Mouse (Mus musculus) forebrain, embryonic 14.5 days (tissue): Measurements from ENCODE around the gene Tmem258. TPM values are rescaled to one million over a fixed set of nuclear protein-coding genes. Genes with fewer than 3 reads are reported as not detected.
"Not testable (repeated sequence)": the region's sequence is repeated elsewhere in the genome, so short reads cannot be mapped to it uniquely, and the experiment has no call there.

Experiments used
- ATAC-seq: fragments of 200-750 bp; cut with Nextera tagmentation; 2 replicates; pipeline ENCODE4 v1.8.0; 2017; ENCODE audit warnings: mild to moderate bottlenecking, moderate library complexity
- DNase-seq: peaks from one replicate; pipeline ENCODE4 v3.0.0-alpha.2; 2015; ENCODE audit warnings: low spot score
- H3K27ac ChIP-seq: fragments of 300-500 bp; sonication (generic); 2 replicates; pipeline ENCODE4 v1.5.1; 2014; ENCODE audit warnings: low read depth, mild to moderate bottlenecking, control low read depth, low read length, moderate library complexity
- H3K27me3 ChIP-seq: fragments of 300-500 bp; sonication (generic); replicated peaks from 2 replicates; pipeline ENCODE4 v1.6.1; 2014; ENCODE audit warnings: low read length, control low read depth, mixed read lengths; ENCODE audit not compliant: control insufficient read depth, insufficient read depth
- H3K36me3 ChIP-seq: fragments of 300-500 bp; sonication (generic); 2 replicates; pipeline ENCODE4 v1.6.1; 2014; ENCODE audit warnings: low read length, control low read depth; ENCODE audit not compliant: control insufficient read depth, insufficient read depth
- H3K4me1 ChIP-seq: fragments of 300-500 bp; sonication (generic); 2 replicates; pipeline ENCODE4 v1.6.1; 2014; ENCODE audit warnings: antibody characterized with exemption, low read length, control low read depth; ENCODE audit not compliant: control insufficient read depth, insufficient read depth
- H3K4me2 ChIP-seq: fragments of 300-500 bp; sonication (generic); 2 replicates; pipeline ENCODE4 v1.6.1; 2014; ENCODE audit warnings: mild to moderate bottlenecking, control low read depth, low read length
- H3K4me3 ChIP-seq: fragments of 300-500 bp; sonication (generic); 2 replicates; pipeline ENCODE4 v1.5.1; 2014; ENCODE audit warnings: low read depth, low read length, control low read depth
- H3K9ac ChIP-seq: fragments of 300-500 bp; sonication (generic); 2 replicates; pipeline ENCODE4 v1.6.1; 2014; ENCODE audit warnings: mild to moderate bottlenecking, low read length, control low read depth, moderate library complexity
- H3K9me3 ChIP-seq: fragments of 300-500 bp; sonication (generic); replicated peaks from 2 replicates; pipeline ENCODE4 v1.6.1; 2016; ENCODE audit warnings: low read length, control low read depth, mixed read lengths; ENCODE audit not compliant: control insufficient read depth
- WGBS: fragments of 180-500 bp; shearing (Covaris S2); extraction: QIAGEN DNeasy Blood & Tissue Kit; methylation state at CpG from one replicate; pipeline ENCODE4 v1.1.7; 2014; 5-methylcytosine and 5-hydroxymethylcytosine counted together
- polyA plus RNA-seq: library from polyadenylated mRNA; unstranded; fragments of >200 nt; fragmentation: Nextera tagmentation; extraction: Ambion mirVana; gene quantifications from 2 replicates; pipeline ENCODE4 v1.2.1, GENCODE M21; 2014

Tmem258 gene
- 380 and 505 TPM in 2 replicates for polyA plus RNA-seq

DNA sequence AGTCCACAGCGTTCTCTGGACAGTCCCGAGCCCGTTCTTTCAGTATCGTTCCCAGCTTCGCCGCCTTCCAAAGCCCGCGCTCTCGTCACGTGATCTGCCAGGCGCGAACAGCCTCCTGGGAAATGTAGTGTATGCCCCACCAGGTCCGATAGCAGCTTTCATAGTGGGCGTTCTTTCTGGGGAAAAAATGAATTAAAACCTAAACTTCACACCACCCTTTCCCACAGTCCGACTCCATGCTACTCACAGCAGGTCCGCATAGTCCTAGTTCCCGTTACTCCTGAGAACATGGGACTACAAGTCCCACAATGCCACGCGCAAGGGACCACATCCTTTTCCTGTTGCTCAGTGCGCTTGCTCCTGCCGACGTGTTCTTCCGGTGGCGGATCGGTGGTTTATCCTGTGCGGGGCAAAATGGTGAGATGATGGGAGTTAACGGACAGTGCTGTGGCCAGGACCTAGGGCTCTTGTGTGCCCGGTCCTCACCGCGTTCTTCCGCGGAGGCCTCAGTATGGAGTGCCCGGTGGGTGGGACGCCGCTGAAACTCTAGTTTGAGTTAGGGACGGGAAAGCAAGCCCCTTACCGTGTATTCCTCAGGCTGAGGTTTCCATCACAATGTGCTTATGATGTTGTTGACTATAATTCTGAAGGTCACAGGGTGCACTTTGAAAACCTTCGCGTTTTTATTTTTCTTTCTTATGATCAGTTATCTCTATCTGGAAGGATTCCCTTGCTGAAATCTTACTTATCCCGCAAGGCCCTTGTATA lies at the start of gene Tmem258, which contains the start of gene Fen1:
Tmem258 (plus strand) TSS at position 167 of the 768 bp plus-strand sequence.
Fen1 (minus strand) TSS at position 322 of the 768 bp plus-strand sequence.
- peak; percentile 94 for DNase-seq
- WGBS, result under 1% methylated on average over 40 of the region's 40 CpGs
- peak within 1 kb of the TSS; percentile 65 for H3K4me2 ChIP-seq
- peaks cover 13% of the 10 kb centered on the region for H3K4me1 ChIP-seq
- no peaks in the 10 kb centered on the region for H3K27me3 ChIP-seq
- peak within 1 kb of the TSS; percentile 82; the same call in 1 of the 2 replicates for H3K27ac ChIP-seq
- no peaks in the 10 kb centered on the region for H3K9me3 ChIP-seq
- peaks cover 52% of the 10 kb centered on the region for H3K36me3 ChIP-seq
- H3K9ac ChIP-seq, result peak within 1 kb of the TSS; percentile 75
- peak; percentile 96 for ATAC-seq
- peak within 1 kb of the TSS; percentile 77 for H3K4me3 ChIP-seq

GRCm38 (mm10) chr19:10157725-10158124 lies 46.1 kb upstream of the Tmem258 start:
- DNase-seq (no peak), ATAC-seq (no peak)
- Histone ChIP-seq H3K27ac (no peak overlapping the region), H3K9me3 (no peaks in the 10 kb centered on the region), H3K4me3 (no peak overlapping the region), H3K4me2 (no peak overlapping the region), H3K4me1 (no peaks in the 10 kb centered on the region), H3K9ac (no peak overlapping the region), H3K36me3 (no peaks in the 10 kb centered on the region), H3K27me3 (no peaks in the 10 kb centered on the region)
- 79% methylated on average over 2 of the region's 2 CpGs for WGBS

- Histone ChIP-seq H3K9ac (no peak overlapping the region), H3K9me3 (no peaks in the 10 kb centered on the region), H3K36me3 (no peaks in the 10 kb centered on the region), H3K27ac (no peak overlapping the region), H3K4me3 (no peak overlapping the region), H3K27me3 (no peaks in the 10 kb centered on the region), H3K4me1 (no peaks in the 10 kb centered on the region), H3K4me2 (no peak overlapping the region)
- DNase-seq (no peak), ATAC-seq (no peak)
- 89% methylated on average over 3 of the region's 3 CpGs for WGBS
These were observed 39.9 kb upstream of the Tmem258 start for GRCm38 (mm10) chr19:10163896-10164295.

DNA sequence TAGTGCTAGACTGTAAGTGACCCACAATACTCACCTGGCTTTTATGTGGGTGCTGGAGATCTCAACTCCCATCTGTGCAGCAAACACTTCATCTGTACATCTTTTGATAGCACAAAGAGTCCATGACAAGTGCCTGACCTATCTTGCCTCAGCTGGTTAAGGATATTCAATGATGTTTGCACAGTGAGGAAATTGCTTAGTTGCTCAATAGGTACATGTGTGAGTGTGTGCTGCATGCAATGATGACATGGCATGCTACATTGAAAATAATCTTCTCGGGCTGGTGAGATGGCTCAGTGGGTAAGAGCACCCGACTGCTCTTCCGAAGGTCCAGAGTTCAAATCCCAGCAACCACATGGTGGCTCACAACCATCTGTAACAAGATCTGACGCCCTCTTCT lies 37.9 kb upstream of the Tmem258 start:
- 95% methylated on average over 3 of the region's 4 CpGs for WGBS
- H3K4me2 ChIP-seq, H3K27ac ChIP-seq, ATAC-seq, H3K9ac ChIP-seq, DNase-seq, H3K4me1 ChIP-seq, H3K36me3 ChIP-seq, H3K9me3 ChIP-seq, H3K4me3 ChIP-seq, H3K27me3 ChIP-seq: not testable (repeated sequence)

DNA sequence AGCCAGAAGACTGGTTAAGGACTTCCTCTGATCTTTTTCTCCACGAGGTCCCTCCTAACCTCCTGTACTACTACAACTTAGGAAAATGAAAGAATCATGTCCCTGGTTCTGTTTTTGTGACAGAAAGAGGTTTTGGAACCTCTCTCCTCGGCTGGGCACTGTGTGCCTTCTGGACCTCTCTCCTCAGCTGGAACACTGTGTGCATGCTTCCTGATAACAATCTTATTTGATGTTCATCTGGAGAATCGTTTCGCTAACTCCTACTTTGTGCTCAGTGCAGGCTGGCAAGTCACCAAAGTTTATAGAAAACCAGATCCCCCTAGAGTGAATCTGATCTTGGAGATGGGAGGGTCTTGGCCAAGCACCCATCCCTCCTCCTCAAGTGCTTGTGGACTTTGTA lies 36.7 kb upstream of the Tmem258 start:
- no peak overlapping the region for H3K27ac ChIP-seq
- no peaks in the 10 kb centered on the region for H3K4me1 ChIP-seq
- H3K36me3 ChIP-seq, result no peaks in the 10 kb centered on the region
- 83% methylated on average over 4 of the region's 4 CpGs for WGBS
- H3K4me2 ChIP-seq, result no peak overlapping the region
- no peak for DNase-seq
- ATAC-seq, result no peak
- no peaks in the 10 kb centered on the region for H3K27me3 ChIP-seq
- no peak overlapping the region for H3K9ac ChIP-seq
- no peaks in the 10 kb centered on the region for H3K9me3 ChIP-seq
- H3K4me3 ChIP-seq, result no peak overlapping the region

GRCm38 (mm10) chr19:10167951-10168350 lies 35.9 kb upstream of the Tmem258 start:
- WGBS, result 70% methylated on average over 1 of the region's 1 CpGs
- DNase-seq (no peak), ATAC-seq (no peak)
- Histone ChIP-seq H3K4me1 (no peaks in the 10 kb centered on the region), H3K36me3 (no peaks in the 10 kb centered on the region), H3K9me3 (no peaks in the 10 kb centered on the region), H3K27me3 (no peaks in the 10 kb centered on the region), H3K9ac (no peak overlapping the region), H3K27ac (no peak overlapping the region), H3K4me3 (no peak overlapping the region), H3K4me2 (no peak overlapping the region)

DNA sequence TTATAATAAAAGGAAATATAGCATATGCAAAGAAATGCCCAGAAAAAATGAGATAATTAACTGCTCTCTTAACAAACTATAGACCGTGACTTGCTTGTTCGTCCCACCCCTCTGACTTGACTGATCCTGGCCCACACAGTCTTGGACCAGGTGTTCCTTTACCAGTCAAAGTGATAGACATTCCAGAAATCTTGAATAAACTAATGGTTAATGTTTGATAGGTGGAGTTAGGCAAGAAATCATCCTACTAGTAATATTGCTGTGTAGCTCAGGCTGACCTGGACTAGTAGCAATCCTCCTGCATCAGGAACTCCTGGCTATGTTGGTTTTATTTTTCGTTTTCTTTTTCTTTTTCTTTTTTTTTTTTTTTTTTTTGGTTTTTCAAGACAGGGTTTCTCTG lies 35.4 kb upstream of the Tmem258 start:
- H3K27me3 ChIP-seq, result no peaks in the 10 kb centered on the region
- H3K4me3 ChIP-seq, result no peak overlapping the region
- H3K9me3 ChIP-seq, result no peaks in the 10 kb centered on the region
- ATAC-seq (no peak), DNase-seq (no peak)
- no peak overlapping the region for H3K4me2 ChIP-seq
- H3K27ac ChIP-seq, result no peak overlapping the region
- WGBS, result 90% methylated on average over 3 of the region's 3 CpGs
- H3K9ac ChIP-seq, result no peak overlapping the region
- H3K4me1 ChIP-seq, result no peaks in the 10 kb centered on the region
- H3K36me3 ChIP-seq, result no peaks in the 10 kb centered on the region

GRCm38 (mm10) chr19:10169179-10169578 lies 34.6 kb upstream of the Tmem258 start:
- DNase-seq, result no peak
- Histone ChIP-seq H3K9me3 (no peaks in the 10 kb centered on the region), H3K4me3 (no peak overlapping the region), H3K36me3 (no peaks in the 10 kb centered on the region), H3K27ac (no peak overlapping the region), H3K4me2 (no peak overlapping the region), H3K4me1 (no peaks in the 10 kb centered on the region), H3K9ac (no peak overlapping the region), H3K27me3 (no peaks in the 10 kb centered on the region)
- no peak for ATAC-seq

GRCm38 (mm10) chr19:10169692-10170330 lies 34.0 kb upstream of the Tmem258 start:
- H3K9ac ChIP-seq, H3K4me3 ChIP-seq, H3K9me3 ChIP-seq, H3K27me3 ChIP-seq, H3K4me2 ChIP-seq, H3K27ac ChIP-seq, H3K4me1 ChIP-seq, H3K36me3 ChIP-seq, DNase-seq, ATAC-seq: not testable (repeated sequence)
- 89% methylated on average over 3 of the region's 3 CpGs for WGBS
